Mouse (Mus musculus): ENCODE measurements around the gene 1600002K03Rik. TPM values are rescaled to one million over a fixed set of nuclear protein-coding genes. Genes with fewer than 3 reads are reported as not detected.

The 1600002K03Rik gene
- polyA plus RNA-seq, 1 experiment = 23.7 TPM

- TF ChIP-seq POLR2A (IDR thresholded peaks at IDR 0.05; ENCODE audit: borderline replicate concordance, control insufficient read depth, low read depth, low read length) (no peak), CTCF (IDR thresholded peaks at IDR 0.05; ENCODE audit: control insufficient read depth, insufficient read depth, low read length) (no peak)
- H3K4me3 ChIP-seq (replicated peaks; ENCODE audit: control insufficient read depth, low read depth, low read length) = no peak overlapping the region
- WGBS = 96% methylated on average over 19 of the region's 19 CpGs
- peaks cover 5% of the 10 kb centered on the region for H3K4me1 ChIP-seq (ENCODE audit: control insufficient read depth, insufficient read depth, low read length)
- H3K27ac ChIP-seq (ENCODE audit: control insufficient read depth, insufficient read depth, low read depth, low read length, poor library complexity) = no peak overlapping the region
These were observed 19.0 kb upstream of the 1600002K03Rik start for GRCm38 (mm10) chr10:80153713-80154112.

GRCm38 (mm10) chr10:80154384-80154783 is 18.4 kb upstream of the 1600002K03Rik start:
- H3K4me3 ChIP-seq (replicated peaks; ENCODE audit: control insufficient read depth, low read depth, low read length) = no peak overlapping the region
- H3K4me1 ChIP-seq (ENCODE audit: control insufficient read depth, insufficient read depth, low read length) = peaks cover 5% of the 10 kb centered on the region
- WGBS = 92% methylated on average over 7 of the region's 7 CpGs
- TF ChIP-seq POLR2A (IDR thresholded peaks at IDR 0.05; ENCODE audit: borderline replicate concordance, control insufficient read depth, low read depth, low read length) (no peak), CTCF (IDR thresholded peaks at IDR 0.05; ENCODE audit: control insufficient read depth, insufficient read depth, low read length) (no peak)
- H3K27ac ChIP-seq (ENCODE audit: control insufficient read depth, insufficient read depth, low read depth, low read length, poor library complexity) = no peak overlapping the region

- 71% methylated on average over 1 of the region's 1 CpGs for WGBS
- TF ChIP-seq CTCF (IDR thresholded peaks at IDR 0.05; ENCODE audit: control insufficient read depth, insufficient read depth, low read length) (no peak), POLR2A (IDR thresholded peaks at IDR 0.05; ENCODE audit: borderline replicate concordance, control insufficient read depth, low read depth, low read length) (no peak)
- H3K4me3 ChIP-seq (replicated peaks; ENCODE audit: control insufficient read depth, low read depth, low read length) = no peak overlapping the region
- H3K27ac ChIP-seq (ENCODE audit: control insufficient read depth, insufficient read depth, low read depth, low read length, poor library complexity) = peak overlapping the region; percentile 17
- peaks cover 5% of the 10 kb centered on the region for H3K4me1 ChIP-seq (ENCODE audit: control insufficient read depth, insufficient read depth, low read length)
These were observed 17.5 kb upstream of the 1600002K03Rik start for GRCm38 (mm10) chr10:80155277-80155676.

- peaks cover 11% of the 10 kb centered on the region for H3K4me1 ChIP-seq (ENCODE audit: control insufficient read depth, insufficient read depth, low read length)
- 81% methylated on average over 29 of the region's 29 CpGs for WGBS
- no peak overlapping the region for H3K4me3 ChIP-seq (replicated peaks; ENCODE audit: control insufficient read depth, low read depth, low read length)
- H3K27ac ChIP-seq (ENCODE audit: control insufficient read depth, insufficient read depth, low read depth, low read length, poor library complexity) = peak overlapping the region; percentile 30; the same call in 1 of the 2 replicates
- no peak for TF ChIP-seq CTCF (IDR thresholded peaks at IDR 0.05; ENCODE audit: control insufficient read depth, insufficient read depth, low read length)
- 0 out of 2 replicates have a peak, but pooled peaks have one; percentile 12 for TF ChIP-seq POLR2A (IDR thresholded peaks at IDR 0.05; ENCODE audit: borderline replicate concordance, control insufficient read depth, low read depth, low read length)
These were observed 16.6 kb upstream of the 1600002K03Rik start for GRCm38 (mm10) chr10:80156002-80156751.

DNA sequence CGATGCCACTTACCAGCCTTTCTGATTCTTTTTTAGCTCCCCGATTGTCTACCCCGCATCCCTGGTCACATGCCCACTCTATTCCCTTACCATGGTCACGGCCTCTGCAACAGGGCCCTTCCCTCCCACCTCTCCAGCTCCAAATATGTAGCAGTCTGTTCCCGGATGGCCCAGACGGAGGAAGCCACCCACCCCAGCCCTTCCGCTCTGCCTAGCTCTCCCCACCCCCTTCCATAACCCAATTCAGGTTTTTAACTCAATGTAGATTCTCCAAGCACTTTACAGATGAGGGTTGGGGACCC is 16.0 kb upstream of the 1600002K03Rik start:
- peaks cover 14% of the 10 kb centered on the region for H3K4me1 ChIP-seq (ENCODE audit: control insufficient read depth, insufficient read depth, low read length)
- WGBS = 85% methylated on average over 7 of the region's 7 CpGs
- no peak overlapping the region for H3K4me3 ChIP-seq (replicated peaks; ENCODE audit: control insufficient read depth, low read depth, low read length)
- peak overlapping the region; percentile 30; the same call in 1 of the 2 replicates for H3K27ac ChIP-seq (ENCODE audit: control insufficient read depth, insufficient read depth, low read depth, low read length, poor library complexity)
- TF ChIP-seq CTCF (IDR thresholded peaks at IDR 0.05; ENCODE audit: control insufficient read depth, insufficient read depth, low read length) (no peak), POLR2A (IDR thresholded peaks at IDR 0.05; ENCODE audit: borderline replicate concordance, control insufficient read depth, low read depth, low read length) (no peak)

GRCm38 (mm10) chr10:80157141-80157929 is 15.4 kb upstream of the 1600002K03Rik start:
- TF ChIP-seq CTCF (IDR thresholded peaks at IDR 0.05; ENCODE audit: control insufficient read depth, insufficient read depth, low read length) = no peak
- 73% methylated on average over 15 of the region's 15 CpGs for WGBS
- H3K27ac ChIP-seq (ENCODE audit: control insufficient read depth, insufficient read depth, low read depth, low read length, poor library complexity) = peak overlapping the region; percentile 13; the same call in 1 of the 2 replicates

GRCm38 (mm10) chr10:80158307-80158986 is 14.3 kb upstream of the 1600002K03Rik start:
- Histone ChIP-seq H3K27ac (ENCODE audit: control insufficient read depth, insufficient read depth, low read depth, low read length, poor library complexity) (peak overlapping the region; percentile 95), H3K4me1 (ENCODE audit: control insufficient read depth, insufficient read depth, low read length) (peaks cover 22% of the 10 kb centered on the region), H3K4me3 (replicated peaks; ENCODE audit: control insufficient read depth, low read depth, low read length) (peak overlapping the region; percentile 43)
- TF ChIP-seq POLR2A (IDR thresholded peaks at IDR 0.05; ENCODE audit: borderline replicate concordance, control insufficient read depth, low read depth, low read length) = peak; percentile 79
- no peak for TF ChIP-seq CTCF (IDR thresholded peaks at IDR 0.05; ENCODE audit: control insufficient read depth, insufficient read depth, low read length)
- 1% methylated on average over 18 of the region's 18 CpGs for WGBS

More at GRCm38 (mm10) chr10:80157141-80157929, 15.4 kb upstream of the 1600002K03Rik start:
- Histone ChIP-seq H3K4me1 (ENCODE audit: control insufficient read depth, insufficient read depth, low read length) (peaks cover 16% of the 10 kb centered on the region), H3K4me3 (replicated peaks; ENCODE audit: control insufficient read depth, low read depth, low read length) (no peak overlapping the region)
